Mouse (Mus musculus) CH12.LX (cell line): ENCODE measurements around the gene Pld1. TPM values are rescaled to one million over a fixed set of nuclear protein-coding genes. Genes with fewer than 3 reads are reported as not detected.

ENCODE experiments used
- DNase-seq: peaks from one replicate; pipeline ENCODE4 v3.0.0-alpha.2; 2013; ENCODE audit errors: extremely low read depth
- H3K27ac ChIP-seq: 2 replicates; pipeline ENCODE4 v1.5.1; 2012; ENCODE audit warnings: low read depth, mild to moderate bottlenecking, control low read depth, moderate library complexity; ENCODE audit not compliant: insufficient read depth
- H3K27me3 ChIP-seq: replicated peaks from 2 replicates; pipeline ENCODE3; 2012; ENCODE audit warnings: inconsistent platforms
- H3K36me3 ChIP-seq, 2 experiments: replicated peaks in 1 of 2; 2 replicates each; pipeline versions ENCODE3 to v1.6.1; 2012; ENCODE audit warnings: inconsistent platforms in 1 of 2, low read length in 1 of 2, mild to moderate bottlenecking in 1 of 2, mixed read lengths in 1 of 2, moderate library complexity in 1 of 2; ENCODE audit not compliant: control insufficient read depth in 1 of 2, insufficient read depth in 1 of 2
- H3K4me1 ChIP-seq, 2 experiments: 2 replicates each; pipeline ENCODE4 v1.6.1; 2012; ENCODE audit warnings: inconsistent platforms in 1 of 2, moderate library complexity in 1 of 2; ENCODE audit not compliant: insufficient read depth in 2 of 2, control insufficient read depth in 1 of 2
- H3K4me2 ChIP-seq: 2 replicates; pipeline ENCODE4 v1.6.1; 2012; ENCODE audit warnings: low read depth, mild to moderate bottlenecking, control low read depth; ENCODE audit not compliant: poor library complexity, insufficient read depth, severe bottlenecking
- H3K4me3 ChIP-seq, 3 experiments: fragments of 150-350 bp in 1 of 3; sonication (generic) in 1 of 3; replicated peaks in 1 of 3; 2 replicates each; pipeline versions ENCODE3 to v1.5.1; 2011 to 2012; ENCODE audit warnings: low read depth in 2 of 3, low read length in 2 of 3, mild to moderate bottlenecking in 2 of 3, moderate library complexity in 2 of 3, control low read depth in 1 of 3, improper control_type of control experiment in 1 of 3, inconsistent platforms in 1 of 3, mixed read lengths in 1 of 3; ENCODE audit not compliant: poor library complexity in 1 of 3
- H3K79me2 ChIP-seq: replicated peaks from 2 replicates; pipeline ENCODE4 v1.6.1; 2012; ENCODE audit warnings: mild to moderate bottlenecking, moderate library complexity; ENCODE audit not compliant: control insufficient read depth, poor library complexity, insufficient read depth, severe bottlenecking; ENCODE audit errors: extremely low read depth
- H3K9ac ChIP-seq: 2 replicates; pipeline ENCODE4 v1.6.1; 2012; ENCODE audit warnings: low read depth, mild to moderate bottlenecking, control low read depth, moderate library complexity; ENCODE audit not compliant: insufficient read depth
- H3K9me3 ChIP-seq: replicated peaks from 2 replicates; pipeline ENCODE3; 2012; ENCODE audit warnings: low read length, inconsistent platforms, mixed read lengths
- CHD1 ChIP-seq: IDR thresholded peaks from 2 replicates; pipeline ENCODE4 v1.6.1; 2012; ENCODE audit warnings: low read depth, low read length, improper control_type of control experiment, inconsistent platforms
- EP300 ChIP-seq: IDR thresholded peaks from 2 replicates; pipeline ENCODE4 v1.6.1; 2011; ENCODE audit warnings: low read length, improper control_type of control experiment
- MAX ChIP-seq: IDR thresholded peaks from 2 replicates; pipeline ENCODE4 v1.6.1; 2011; ENCODE audit warnings: low read length, improper control_type of control experiment
- MAZ ChIP-seq: IDR thresholded peaks from 2 replicates; pipeline ENCODE4 v1.6.1; 2012; ENCODE audit warnings: low read depth, mild to moderate bottlenecking, inconsistent platforms, low read length, improper control_type of control experiment, moderate library complexity
- MXI1 ChIP-seq: IDR thresholded peaks from 2 replicates; pipeline ENCODE4 v1.6.1; 2011; ENCODE audit warnings: mild to moderate bottlenecking, low read depth, low read length, improper control_type of control experiment
- MYC ChIP-seq: IDR thresholded peaks from 2 replicates; pipeline ENCODE4 v1.6.1; 2011; ENCODE audit warnings: low read depth, mild to moderate bottlenecking, improper control_type of control experiment, low read length
- NELFE ChIP-seq: IDR thresholded peaks from 2 replicates; pipeline ENCODE4 v1.6.1; 2011; ENCODE audit warnings: low read depth, low read length, improper control_type of control experiment
- SIN3A ChIP-seq: IDR thresholded peaks from 2 replicates; pipeline ENCODE4 v1.6.1; 2012; ENCODE audit warnings: low read length, improper control_type of control experiment, inconsistent platforms
- SMC3 ChIP-seq: IDR thresholded peaks from 2 replicates; pipeline ENCODE4 v1.6.1; 2011; ENCODE audit warnings: low read depth, low read length, improper control_type of control experiment
- ZNF384 ChIP-seq: IDR thresholded peaks from 2 replicates; pipeline ENCODE4 v1.6.1; 2012; ENCODE audit warnings: low read depth, low read length, improper control_type of control experiment, inconsistent platforms
- dilution Hi-C: fragments of 300-500 bp; cut with MboI; formaldehyde crosslinking; loops from 2 replicates; pipeline ENCODE4 v1.14.3; 2020; ENCODE audit warnings: low sequenced_read_pairs; ENCODE audit not compliant: extremely low pct_unique_long_range_greater_than_20kb, extremely low pct_ligation_motif_present
- in situ Hi-C: fragments of 300-500 bp; cut with MboI; formaldehyde crosslinking; loops from 3 replicates; pipeline ENCODE4 v1.14.3; 2019; ENCODE audit warnings: low sequenced_read_pairs, low pct_ligation_motif_present, low pct_unique_long_range_greater_than_20kb, mixed read lengths
- polyA plus RNA-seq: library from polyadenylated mRNA; unstranded; fragments of >175 nt; gene quantifications from 2 replicates; pipeline ENCODE4 v1.2.1, GENCODE M21; 2012; ENCODE audit warnings: low read depth; ENCODE audit not compliant: insufficient read length
- total RNA-seq, 2 experiments: library from RNA; depleted of rRNA; stranded (reverse); fragments of 300-350 nt in 1 of 2; fragments of >200 nt in 1 of 2; gene quantifications; 2 replicates each; pipeline ENCODE4 v1.2.3; 2012 to 2014

The Pld1 gene
- total and polyA plus RNA-seq, 3 experiments = not detected

GRCm38 (mm10) chr3:27901846-27902245, 36.6 kb upstream of the Pld1 start:
- Histone ChIP-seq H3K27ac (no peak overlapping the region), H3K79me2 (no peaks in the 10 kb centered on the region), H3K4me3 (no peak overlapping the region), H3K27me3 (no peaks in the 10 kb centered on the region), H3K9me3 (peaks cover 75% of the 10 kb centered on the region), H3K36me3 (no peaks in the 10 kb centered on the region), H3K9ac (no peak overlapping the region), H3K4me1 (no peaks in the 10 kb centered on the region), H3K4me2 (no peak overlapping the region)
- in situ Hi-C loops = no loop called here
- dilution Hi-C loops = no loop called here
- no peak for DNase-seq
- TF ChIP-seq EP300 = no peak
- TF ChIP-seq MAZ = no peak

GRCm38 (mm10) chr3:27904659-27905330, 33.7 kb upstream of the Pld1 start:
- no peaks in the 10 kb centered on the region for H3K79me2 ChIP-seq
- H3K4me2 ChIP-seq = no peak overlapping the region
- no peaks in the 10 kb centered on the region for H3K36me3 ChIP-seq
- H3K4me3 ChIP-seq = no peak overlapping the region
- no peak overlapping the region for H3K9ac ChIP-seq
- DNase-seq = no peak
- H3K9me3 ChIP-seq = peaks cover 59% of the 10 kb centered on the region
- no peak overlapping the region for H3K27ac ChIP-seq
- no peaks in the 10 kb centered on the region for H3K27me3 ChIP-seq
- dilution Hi-C loops (no loop called here), in situ Hi-C loops (no loop called here)
- no peak for TF ChIP-seq ZNF384
- TF ChIP-seq MAX = no peak
- TF ChIP-seq EP300 = no peak
- TF ChIP-seq CHD1 = no peak
- TF ChIP-seq NELFE = no peak
- no peak for TF ChIP-seq SIN3A
- TF ChIP-seq SMC3 = no peak
- no peak for TF ChIP-seq MXI1
- no peak for TF ChIP-seq MYC
- H3K4me1 ChIP-seq = no peaks in the 10 kb centered on the region

DNA sequence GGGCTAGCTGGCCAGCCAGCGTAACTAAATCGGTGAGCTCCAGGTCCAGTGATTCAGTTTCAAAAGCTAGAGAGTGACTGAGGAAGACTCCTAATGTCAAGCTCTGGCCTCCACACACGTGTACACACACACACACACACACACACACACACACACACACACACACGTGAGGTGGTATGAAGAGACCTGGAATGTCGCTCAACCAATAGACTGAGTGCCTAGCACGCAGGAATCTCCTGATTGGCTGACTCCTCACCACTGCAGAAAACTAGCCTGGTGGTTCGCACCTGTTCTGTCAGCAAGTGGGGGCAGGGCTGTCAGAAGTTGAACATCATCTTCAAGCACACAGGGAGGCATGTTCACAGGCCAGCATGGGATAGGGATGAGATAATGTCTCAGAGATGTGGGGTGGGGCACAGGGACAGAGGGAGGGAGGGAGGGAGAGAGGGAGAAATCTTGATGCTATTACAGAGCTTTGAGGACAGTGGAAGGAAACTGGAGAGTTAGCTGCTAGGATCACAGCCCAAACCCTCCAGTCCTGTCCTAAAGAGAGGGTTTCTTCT, 31.8 kb upstream of the Pld1 start:
- dilution Hi-C loops = no loop called here
- Histone ChIP-seq H3K4me1 (no peaks in the 10 kb centered on the region), H3K79me2 (no peaks in the 10 kb centered on the region), H3K36me3 (no peaks in the 10 kb centered on the region), H3K4me3 (no peak overlapping the region), H3K9ac (no peak overlapping the region), H3K27ac (no peak overlapping the region), H3K4me2 (no peak overlapping the region), H3K27me3 (no peaks in the 10 kb centered on the region), H3K9me3 (peaks cover 65% of the 10 kb centered on the region)
- in situ Hi-C loops = no loop called here
- TF ChIP-seq SIN3A (no peak), ZNF384 (no peak), MAX (no peak)
- DNase-seq = no peak
